Mouse (Mus musculus) lung, embryonic 14.5 days (tissue): Measurements from ENCODE around the gene Pip5k1c. TPM values are rescaled to one million over a fixed set of nuclear protein-coding genes. Genes with fewer than 3 reads are reported as not detected.

ENCODE experiments used
- ATAC-seq: fragments of 200-750 bp; cut with Nextera tagmentation; 2 replicates; pipeline ENCODE4 v1.8.0; 2017; ENCODE audit warnings: mild to moderate bottlenecking, moderate TSS enrichment, moderate library complexity; ENCODE audit not compliant: insufficient read depth
- DNase-seq: peaks from one replicate; pipeline ENCODE4 v3.0.0-alpha.2; 2015
- H3K27ac ChIP-seq: fragments of 300-500 bp; sonication (generic); 2 replicates; pipeline ENCODE4 v1.5.1; 2014; ENCODE audit warnings: low read depth, mild to moderate bottlenecking, moderate library complexity
- H3K27me3 ChIP-seq: fragments of 300-500 bp; sonication (generic); 2 replicates; pipeline ENCODE4 v1.6.1; 2014; ENCODE audit warnings: low read length, control low read depth; ENCODE audit not compliant: insufficient read depth
- H3K36me3 ChIP-seq: fragments of 300-500 bp; sonication (generic); 2 replicates; pipeline ENCODE4 v1.6.1; 2014; ENCODE audit warnings: control low read depth; ENCODE audit not compliant: insufficient read depth
- H3K4me1 ChIP-seq: fragments of 300-500 bp; sonication (generic); 2 replicates; pipeline ENCODE4 v1.6.1; 2014; ENCODE audit warnings: antibody characterized with exemption, control low read depth; ENCODE audit not compliant: insufficient read depth
- H3K4me2 ChIP-seq: fragments of 300-500 bp; sonication (generic); 2 replicates; pipeline ENCODE4 v1.6.1; 2014; ENCODE audit warnings: mild to moderate bottlenecking
- H3K4me3 ChIP-seq: fragments of 300-500 bp; sonication (generic); 2 replicates; pipeline ENCODE4 v1.5.1; 2014; ENCODE audit warnings: low read depth, low read length
- H3K9ac ChIP-seq: fragments of 300-500 bp; sonication (generic); 2 replicates; pipeline ENCODE4 v1.6.1; 2014
- H3K9me3 ChIP-seq: fragments of 300-500 bp; sonication (generic); 2 replicates; pipeline ENCODE4 v1.6.1; 2016; ENCODE audit warnings: low read depth, low read length, control low read depth
- CTCF ChIP-seq: IDR thresholded peaks from 2 replicates; pipeline ENCODE4 v1.5.1; 2016; ENCODE audit warnings: antibody characterized with exemption, low read depth
- WGBS: fragments of 180-500 bp; shearing (Covaris S2); extraction: QIAGEN DNeasy Blood & Tissue Kit; methylation state at CpG from one replicate; pipeline ENCODE4 v1.1.7; 2014; 5-methylcytosine and 5-hydroxymethylcytosine counted together
- polyA plus RNA-seq: library from polyadenylated mRNA; unstranded; fragments of >200 nt; fragmentation: Nextera tagmentation; extraction: Ambion mirVana; gene quantifications from 2 replicates; pipeline ENCODE4 v1.2.1, GENCODE M21; 2014

The Pip5k1c gene
- polyA plus RNA-seq, 1 experiment from 2014 or later, result 58.6 TPM

- Histone ChIP-seq H3K27me3 (peaks cover 8% of the 10 kb centered on the region; the same call in 1 of the 2 replicates), H3K9ac (peak overlapping the region; percentile 26; the same call in 1 of the 2 replicates), H3K27ac (peak overlapping the region; percentile 79), H3K9me3 (no peaks in the 10 kb centered on the region), H3K36me3 (peaks cover 29% of the 10 kb centered on the region), H3K4me2 (peak overlapping the region; percentile 60), H3K4me3 (no peak overlapping the region), H3K4me1 (peaks cover 40% of the 10 kb centered on the region)
- ATAC-seq (peak; percentile 9; the same call in 1 of the 2 replicates), DNase-seq (peak; percentile 52)
- WGBS, result 53% methylated on average over 12 of the region's 12 CpGs
- no peak for TF ChIP-seq CTCF
These were observed 69.7 kb downstream of the Pip5k1c start for GRCm38 (mm10) chr10:81362336-81362949.

- peaks cover 31% of the 10 kb centered on the region for H3K4me1 ChIP-seq
- TF ChIP-seq CTCF, result no peak
- H3K36me3 ChIP-seq, result peaks cover 41% of the 10 kb centered on the region
- WGBS, result 8% methylated on average over 54 of the region's 54 CpGs
- H3K27me3 ChIP-seq, result peaks cover 8% of the 10 kb centered on the region; the same call in 1 of the 2 replicates
- peak overlapping the region; percentile 39 for H3K9ac ChIP-seq
- no peaks in the 10 kb centered on the region for H3K9me3 ChIP-seq
- DNase-seq (peak; percentile 37), ATAC-seq (no peak)
- H3K4me3 ChIP-seq, result peak overlapping the region; percentile 34
- peak overlapping the region; percentile 79 for H3K27ac ChIP-seq
- H3K4me2 ChIP-seq, result peak overlapping the region; percentile 60
These were observed 70.9 kb downstream of the Pip5k1c start for GRCm38 (mm10) chr10:81363436-81364346.

- no peak for TF ChIP-seq CTCF
- peaks cover 28% of the 10 kb centered on the region for H3K4me1 ChIP-seq
- peak overlapping the region; percentile 34 for H3K4me3 ChIP-seq
- peak overlapping the region; percentile 60 for H3K4me2 ChIP-seq
- WGBS, result 10% methylated on average over 28 of the region's 28 CpGs
- H3K9ac ChIP-seq, result 0 out of 2 replicates have a peak overlapping the region, but pooled peaks have one; percentile 39
- DNase-seq (peak; percentile 50), ATAC-seq (no peak; the same call in 1 of the 2 replicates)
- H3K27me3 ChIP-seq, result peaks cover 8% of the 10 kb centered on the region; the same call in 1 of the 2 replicates
- H3K27ac ChIP-seq, result no peak overlapping the region
- H3K9me3 ChIP-seq, result no peaks in the 10 kb centered on the region
- peaks cover 51% of the 10 kb centered on the region for H3K36me3 ChIP-seq
These were observed 71.9 kb downstream of the Pip5k1c start for GRCm38 (mm10) chr10:81364666-81365065.

- Histone ChIP-seq H3K27me3 (peaks cover 8% of the 10 kb centered on the region; the same call in 1 of the 2 replicates), H3K4me2 (peak overlapping the region; percentile 60), H3K9ac (no peak overlapping the region), H3K27ac (no peak overlapping the region), H3K36me3 (peaks cover 52% of the 10 kb centered on the region), H3K9me3 (no peaks in the 10 kb centered on the region), H3K4me1 (peaks cover 28% of the 10 kb centered on the region), H3K4me3 (no peak overlapping the region)
- DNase-seq (no peak), ATAC-seq (no peak; the same call in none of the 2 replicates)
- TF ChIP-seq CTCF, result no peak
- WGBS, result 26% methylated on average over 4 of the region's 4 CpGs
These were observed 72.3 kb downstream of the Pip5k1c start for GRCm38 (mm10) chr10:81365073-81365472.

- peaks cover 57% of the 10 kb centered on the region for H3K36me3 ChIP-seq
- H3K9me3 ChIP-seq, result no peaks in the 10 kb centered on the region
- TF ChIP-seq CTCF, result no peak
- H3K4me1 ChIP-seq, result peaks cover 25% of the 10 kb centered on the region
- DNase-seq (peak; percentile 56), ATAC-seq (peak; percentile 2; the same call in 1 of the 2 replicates)
- H3K4me2 ChIP-seq, result peak within 1 kb of the TSS; percentile 60
- peak within 1 kb of the TSS; percentile 36; the same call in 1 of the 2 replicates for H3K27ac ChIP-seq
- H3K9ac ChIP-seq, result 0 out of 2 replicates have a peak within 1 kb of the TSS, but pooled peaks have one; percentile 39
- peaks cover 8% of the 10 kb centered on the region; the same call in 1 of the 2 replicates for H3K27me3 ChIP-seq
- 27% methylated on average over 12 of the region's 12 CpGs for WGBS
- H3K4me3 ChIP-seq, result peak within 1 kb of the TSS; percentile 34
These were observed 73.1 kb downstream of the Pip5k1c start, which contains the start of gene 4930404N11Rik for GRCm38 (mm10) chr10:81365672-81366476. Gene 4930404N11Rik, minus strand, starts transcription at chr10:81365816.

DNA sequence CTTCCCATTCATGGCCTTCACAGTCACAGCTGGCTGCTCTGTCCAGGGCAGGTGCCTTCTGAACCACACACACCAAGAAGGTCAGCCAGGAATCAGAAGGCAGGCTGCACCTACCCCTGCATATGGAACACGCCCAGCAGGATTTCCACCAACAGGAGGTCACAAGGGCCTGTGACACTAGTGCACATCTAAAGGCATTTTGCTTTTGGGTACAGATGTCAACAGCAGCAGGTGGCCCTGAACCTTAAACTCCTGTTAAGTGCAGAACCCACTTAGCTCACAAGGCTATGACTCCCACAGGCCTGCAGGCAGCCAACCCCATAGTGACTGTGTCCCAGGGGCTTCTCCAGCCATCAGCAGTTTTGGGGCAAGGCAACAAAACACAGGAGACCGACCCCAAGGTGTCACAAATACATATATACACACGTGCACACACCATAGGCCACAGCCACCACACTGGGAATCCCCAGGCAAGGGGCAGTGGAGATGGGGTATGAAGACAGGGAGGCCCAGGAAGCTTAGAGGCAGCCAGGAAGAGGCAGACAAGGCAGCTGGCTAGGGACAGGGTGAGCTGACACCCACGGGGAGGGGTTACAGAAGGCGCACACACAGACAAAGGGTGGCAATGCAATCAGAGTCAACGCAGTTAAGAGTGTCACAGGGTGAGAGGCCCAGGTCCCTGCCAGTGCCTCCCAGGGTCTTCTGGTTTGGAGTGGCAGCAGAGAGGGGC lies 73.9 kb downstream of the Pip5k1c start:
- H3K9me3 ChIP-seq, result no peaks in the 10 kb centered on the region
- H3K4me3 ChIP-seq, result no peak overlapping the region
- peaks cover 8% of the 10 kb centered on the region; the same call in 1 of the 2 replicates for H3K27me3 ChIP-seq
- TF ChIP-seq CTCF, result no peak
- H3K9ac ChIP-seq, result no peak overlapping the region
- 73% methylated on average over 6 of the region's 6 CpGs for WGBS
- DNase-seq, result no peak
- peaks cover 25% of the 10 kb centered on the region for H3K4me1 ChIP-seq
- H3K27ac ChIP-seq, result no peak overlapping the region
- H3K4me2 ChIP-seq, result no peak overlapping the region
- H3K36me3 ChIP-seq, result peaks cover 60% of the 10 kb centered on the region
- no peak for ATAC-seq
